Mouse (Mus musculus) layer of hippocampus, postnatal 36 days (tissue): ENCODE data around the gene Mpst. TPM values are rescaled to one million over a fixed set of nuclear protein-coding genes. Genes with fewer than 3 reads are reported as not detected.

Experiments
- DNase-seq, 2 experiments: peaks; one replicate each; pipeline ENCODE4 v3.0.0; 2022
- total RNA-seq, 2 experiments: library from RNA; stranded (reverse); gene quantifications; 2 replicates each; pipeline ENCODE4 v1.2.3; 2021

The Mpst gene
- total RNA-seq, 2 experiments from 2014 or later = 24.6 to 30.7 TPM

DNA sequence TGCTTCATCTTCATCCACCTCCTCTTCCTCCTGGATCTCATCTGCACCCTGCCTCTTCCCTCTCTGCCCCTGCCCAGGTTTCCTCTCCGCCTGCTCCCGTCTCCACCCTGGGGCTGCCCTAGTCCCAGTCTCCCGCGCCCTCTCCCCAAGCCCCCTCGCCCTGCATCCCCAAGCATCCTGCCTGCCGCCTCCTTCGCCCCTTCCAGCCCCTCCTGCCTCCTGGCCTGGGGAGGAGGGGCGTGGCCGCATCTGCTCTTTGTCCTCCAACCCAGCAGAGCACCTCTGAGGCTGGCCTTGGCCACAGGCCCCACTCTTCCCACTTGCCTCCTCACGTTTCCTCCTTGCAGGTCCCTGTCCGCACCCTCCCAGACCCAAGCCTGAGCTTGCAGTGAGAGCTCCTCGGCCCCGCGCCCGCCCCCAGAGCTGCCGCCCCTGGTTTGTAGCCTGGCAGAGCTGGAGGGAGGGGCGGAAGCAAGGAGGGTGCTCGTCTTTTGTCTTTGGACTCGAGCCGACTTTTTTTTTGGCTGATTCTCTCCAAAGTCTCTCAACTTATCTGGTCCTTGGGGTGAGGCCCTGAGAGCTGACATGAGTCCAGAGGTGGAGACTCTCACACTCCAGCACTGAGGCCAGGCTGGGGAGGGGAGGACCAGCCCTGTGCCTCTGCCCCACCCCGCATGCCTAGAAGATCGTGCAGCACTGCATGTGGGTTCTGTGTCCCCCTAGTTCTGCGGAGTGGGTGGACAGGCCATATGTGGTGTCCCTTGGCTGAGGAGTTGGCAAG, 31.2 kb downstream of the Mpst start:
- DNase-seq = peak in 1 of 2 experiments; percentile 54

DNA sequence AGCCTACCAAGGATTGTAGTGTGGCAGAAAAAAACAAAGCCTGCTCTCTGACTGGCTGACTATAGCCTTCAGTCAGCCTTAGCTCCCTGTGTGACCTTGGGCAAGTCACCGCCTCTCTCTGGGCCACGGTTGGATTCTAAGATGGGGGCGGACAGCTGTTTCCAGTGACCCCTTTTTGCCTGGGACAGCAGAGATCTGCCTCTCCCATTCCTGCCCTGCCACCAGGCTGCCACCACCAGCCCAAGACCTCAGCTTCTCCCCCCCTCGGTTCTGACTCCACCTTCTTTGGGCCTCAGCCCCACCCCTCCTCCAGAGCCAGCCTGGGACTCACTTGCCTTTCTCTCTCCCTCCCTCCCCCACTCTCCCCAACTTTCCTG, 31.8 kb downstream of the Mpst start:
- no peak for DNase-seq

DNA sequence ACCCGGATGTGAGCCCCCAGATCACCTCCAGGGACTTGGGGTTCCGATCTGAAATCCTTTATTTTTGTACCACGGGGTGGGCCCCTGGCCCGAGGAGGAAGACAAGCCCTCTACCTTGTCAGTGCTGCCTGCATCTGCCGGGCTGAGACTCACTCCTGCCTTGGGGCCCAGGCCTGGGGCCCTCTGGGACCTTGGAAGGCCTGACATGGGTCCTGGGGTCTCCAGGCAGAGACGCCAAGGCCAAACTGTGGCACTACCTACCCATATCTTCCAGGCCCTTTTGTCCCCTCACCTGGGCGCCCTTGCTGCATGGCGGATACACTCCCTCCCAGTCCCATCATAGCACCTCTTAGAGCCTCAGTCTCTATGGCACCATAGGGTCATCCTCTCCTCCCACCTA, 32.3 kb downstream of the Mpst start:
- DNase-seq = no peak

DNA sequence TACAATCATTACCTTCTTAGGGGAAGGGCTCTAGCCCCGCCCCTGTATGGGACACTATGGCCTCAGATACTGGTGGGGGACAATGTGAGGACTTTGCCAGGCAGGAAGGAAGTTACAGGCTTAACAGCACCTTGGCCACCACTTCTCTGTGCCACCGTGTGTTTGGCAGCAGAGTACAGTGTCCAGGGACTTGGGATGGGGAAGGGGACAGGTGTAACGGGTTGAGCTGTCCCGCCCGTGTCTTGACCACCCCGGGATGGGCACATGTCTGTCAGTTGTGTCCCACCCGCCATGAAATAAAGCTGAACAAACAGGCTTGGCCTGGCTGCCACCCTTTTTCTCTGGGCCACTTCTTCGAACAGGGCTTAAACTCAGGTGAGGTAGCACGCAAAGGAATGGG, 32.8 kb downstream of the Mpst start:
- no peak for DNase-seq

DNA sequence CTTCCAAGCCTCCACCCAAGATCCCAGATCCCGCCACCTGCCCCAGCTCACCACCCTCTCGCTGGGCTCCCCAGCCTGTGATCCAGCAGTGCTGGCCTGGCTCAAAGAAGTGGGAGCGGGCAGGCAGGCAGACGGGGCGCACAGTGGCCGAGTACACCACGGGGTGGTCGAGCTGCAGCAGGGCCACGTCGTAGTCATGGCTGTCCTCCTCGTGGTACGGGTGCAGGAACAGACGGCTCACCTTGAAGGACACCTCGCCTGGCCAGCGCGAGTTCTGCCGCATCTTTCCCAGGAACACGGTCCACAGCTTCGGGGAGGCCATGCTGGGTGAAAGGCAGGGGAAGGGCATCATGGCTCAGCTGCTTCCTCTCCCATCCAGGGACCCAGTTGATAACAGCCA, 36.0 kb downstream of the Mpst start:
- no peak for DNase-seq

DNA sequence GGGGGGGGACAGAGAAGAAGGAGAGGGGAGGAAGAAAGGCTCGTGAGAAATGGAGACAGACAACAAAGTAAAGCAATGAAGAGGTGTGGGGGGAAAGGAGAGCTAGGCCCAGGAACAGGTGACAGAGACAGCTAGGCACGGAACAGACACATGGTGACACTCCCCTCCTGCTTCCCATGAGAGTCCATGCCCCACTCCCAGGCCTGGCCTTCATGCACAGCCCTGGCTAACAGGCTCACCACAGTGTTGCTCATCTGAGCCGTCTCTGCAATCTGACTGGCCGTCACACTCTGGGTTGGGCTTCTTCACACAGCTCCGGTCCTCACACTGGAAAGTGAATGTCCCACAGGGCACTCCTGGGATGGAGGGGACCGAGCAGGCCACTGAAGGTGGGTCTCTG, 37.6 kb downstream of the Mpst start:
- DNase-seq = no peak

DNA sequence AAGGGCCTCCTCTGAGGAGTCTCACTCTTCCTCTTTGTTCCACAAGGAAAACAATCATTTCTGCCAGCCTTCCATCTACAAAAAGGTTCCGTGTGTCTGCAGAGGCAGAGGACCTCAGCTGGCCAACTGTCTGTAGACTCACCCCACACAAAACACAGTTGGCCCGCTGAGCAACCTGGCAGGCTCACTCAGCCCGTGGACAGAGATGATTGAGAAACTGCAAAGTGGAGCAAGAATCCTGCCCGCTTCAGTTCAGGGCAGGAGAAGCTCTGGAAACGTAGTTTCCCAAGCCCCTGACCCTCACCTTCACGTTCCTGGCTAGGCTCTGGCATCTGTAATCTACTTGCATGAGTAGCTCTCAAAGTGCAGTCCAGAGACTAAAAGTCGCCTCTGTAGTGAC, 40.9 kb downstream of the Mpst start:
- DNase-seq = no peak

DNA sequence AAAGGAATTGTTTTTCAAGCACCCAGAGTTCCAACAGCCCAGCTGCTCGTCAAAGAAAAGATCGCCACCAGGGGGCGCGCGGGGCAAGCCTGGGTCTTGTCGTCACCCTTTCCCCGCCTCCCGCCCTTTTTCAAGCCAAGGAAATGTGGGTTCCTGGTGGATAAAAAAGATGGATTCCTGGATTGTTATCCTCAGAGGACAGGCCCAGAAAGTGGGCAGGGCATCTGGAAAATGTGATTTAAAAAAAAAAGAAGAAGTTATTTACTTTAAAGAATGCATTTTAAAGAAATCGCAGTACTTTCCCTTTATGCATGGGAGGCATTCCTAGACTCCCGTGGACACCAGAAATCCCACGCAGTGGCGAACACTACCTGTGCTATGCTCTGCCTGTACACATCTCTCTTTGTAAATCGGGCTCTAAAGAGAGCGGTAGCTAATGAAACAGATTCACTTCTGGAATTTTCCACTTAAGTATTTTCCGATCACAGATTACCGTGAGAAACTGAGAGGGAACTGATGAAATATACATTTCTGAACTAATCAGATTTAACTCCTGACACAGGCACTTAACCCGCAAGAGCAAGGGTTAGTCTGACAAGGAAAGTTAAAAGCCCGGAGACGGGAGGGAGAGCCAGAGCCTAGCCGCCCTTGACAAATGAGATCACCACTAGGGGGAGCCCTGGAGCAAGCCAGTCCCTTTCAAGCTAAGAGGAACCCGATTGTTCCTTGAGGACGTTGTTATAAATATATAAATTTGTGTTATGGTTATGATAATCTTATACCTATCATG, 41.7 kb downstream of the Mpst start:
- peak; percentile 90 to 91 for DNase-seq

DNA sequence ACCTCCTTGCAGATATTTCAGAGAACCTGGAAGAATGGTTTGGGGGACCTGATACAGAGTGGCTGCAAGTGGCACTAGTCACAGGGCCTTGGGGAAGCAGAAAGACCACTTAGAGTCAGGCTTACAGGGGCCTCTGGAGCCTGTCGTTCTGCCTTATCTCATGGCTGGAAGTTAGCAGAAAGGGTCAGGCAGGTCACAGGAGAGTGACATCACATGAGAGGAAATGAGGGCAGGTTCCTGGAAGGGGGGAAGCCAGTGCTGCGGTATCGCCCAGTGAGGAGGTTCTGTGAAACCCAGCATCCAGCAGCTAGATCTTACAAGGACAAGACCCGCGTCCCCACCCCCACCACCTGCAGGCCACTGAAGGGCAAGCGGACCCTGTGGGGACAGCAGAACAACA, 42.9 kb downstream of the Mpst start:
- no peak for DNase-seq

DNA sequence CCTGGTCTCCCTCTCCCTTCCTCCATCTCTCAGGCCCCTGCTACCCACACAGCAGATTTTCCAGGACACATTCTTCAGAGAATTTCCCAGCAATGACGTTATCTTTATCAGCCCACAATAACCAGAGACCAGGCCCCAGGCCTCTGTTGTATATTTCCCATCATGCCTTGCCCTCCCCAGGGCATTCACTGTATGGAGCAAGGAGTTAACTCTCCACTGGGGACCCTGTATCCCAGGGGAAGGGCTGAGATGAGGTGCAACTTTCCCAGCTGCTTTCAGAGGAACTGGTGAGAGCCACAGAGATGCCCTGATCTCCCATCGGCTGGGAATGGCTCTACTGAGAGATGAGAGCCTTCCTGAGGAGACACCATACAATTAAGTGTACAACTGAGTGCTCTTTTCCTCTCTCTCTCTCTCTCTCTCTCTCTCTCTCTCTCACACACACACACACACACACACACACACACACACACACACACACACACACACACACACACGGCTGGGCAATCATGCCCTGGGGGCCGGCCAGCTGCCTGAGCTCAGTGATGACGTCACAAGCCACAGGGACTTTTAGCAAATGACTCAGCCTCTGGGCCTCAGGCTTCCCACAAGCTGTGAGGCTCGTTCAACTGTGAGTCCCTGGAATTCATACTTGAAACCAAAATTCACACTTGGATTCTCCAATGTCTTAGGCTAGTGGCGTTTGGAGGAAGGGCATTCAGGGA, 43.6 kb downstream of the Mpst start:
- DNase-seq = no peak

DNA sequence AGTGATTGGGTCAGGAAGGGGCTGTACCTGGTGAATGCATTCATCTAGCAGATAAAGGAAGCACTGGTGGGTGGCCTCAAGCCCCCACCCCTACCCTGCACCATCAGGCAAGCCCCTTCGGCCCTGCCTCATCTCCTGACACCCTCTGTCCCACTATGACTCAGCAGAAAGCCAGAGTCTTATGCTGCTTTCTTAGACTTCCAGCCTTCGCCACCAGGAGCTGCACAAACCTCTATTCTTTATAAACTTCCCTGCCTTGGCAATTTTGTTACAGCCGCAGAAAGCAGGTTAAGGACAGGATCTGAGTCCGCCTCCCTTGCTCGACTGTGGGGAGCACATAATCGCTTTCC, 44.2 kb downstream of the Mpst start:
- DNase-seq = no peak

DNA sequence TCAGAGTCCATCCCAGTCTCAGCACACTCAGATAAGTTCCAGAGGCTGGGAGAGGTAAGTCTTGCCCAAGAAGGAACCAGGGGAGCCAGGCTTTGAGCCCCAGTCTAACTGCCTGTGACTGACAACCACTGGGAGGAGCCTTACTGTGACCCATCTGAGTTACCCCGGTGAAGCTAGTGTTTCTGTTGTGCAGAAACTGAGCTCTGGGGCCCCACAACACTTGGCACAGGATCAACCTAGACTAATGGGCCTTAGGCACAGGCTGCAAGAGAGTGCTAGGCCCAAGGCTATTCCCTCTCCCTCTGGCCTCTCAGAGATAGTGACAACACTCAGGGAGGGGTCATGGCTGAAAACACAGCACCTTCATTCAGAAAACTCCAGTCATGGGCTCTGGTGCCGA, 45.0 kb downstream of the Mpst start:
- no peak for DNase-seq

DNA sequence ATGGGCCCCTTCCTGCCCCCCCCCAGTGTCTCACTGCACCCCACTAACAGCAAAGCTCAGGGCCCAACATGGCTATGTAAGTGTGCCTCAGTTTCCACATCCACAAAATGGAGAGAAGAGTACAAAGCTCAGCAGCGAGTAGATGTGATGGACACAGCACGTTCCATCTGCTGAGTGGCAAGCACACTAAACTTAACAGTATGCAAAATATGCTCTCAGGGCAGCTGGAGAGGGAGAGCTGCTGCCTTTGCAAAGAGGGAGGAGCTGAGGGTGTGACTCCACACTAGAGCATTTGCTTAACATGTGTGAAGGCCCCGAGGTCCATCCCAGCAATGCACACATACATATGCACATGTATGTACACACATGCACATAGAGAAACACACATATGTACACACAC, 46.7 kb downstream of the Mpst start:
- no peak for DNase-seq

DNA sequence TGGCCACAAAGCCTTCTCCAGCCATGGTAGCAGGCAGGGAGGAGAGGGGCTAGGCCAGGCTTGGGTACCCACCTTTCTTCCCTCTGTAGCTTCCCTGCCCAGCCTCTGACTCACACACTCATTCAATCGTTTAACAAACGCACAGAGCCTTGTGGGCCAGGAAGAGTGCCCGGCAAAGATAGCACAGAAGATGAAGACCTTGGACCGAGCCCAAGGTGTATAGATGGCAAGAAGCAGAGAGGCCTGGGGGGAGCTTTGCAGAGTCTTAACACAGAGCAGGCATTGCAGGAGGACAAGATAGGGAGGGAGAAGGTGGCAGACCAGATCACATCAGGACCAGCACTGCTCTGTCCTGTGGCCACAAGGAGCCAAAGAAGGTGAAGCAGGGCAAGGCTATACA, 49.0 kb downstream of the Mpst start:
- DNase-seq = no peak

DNA sequence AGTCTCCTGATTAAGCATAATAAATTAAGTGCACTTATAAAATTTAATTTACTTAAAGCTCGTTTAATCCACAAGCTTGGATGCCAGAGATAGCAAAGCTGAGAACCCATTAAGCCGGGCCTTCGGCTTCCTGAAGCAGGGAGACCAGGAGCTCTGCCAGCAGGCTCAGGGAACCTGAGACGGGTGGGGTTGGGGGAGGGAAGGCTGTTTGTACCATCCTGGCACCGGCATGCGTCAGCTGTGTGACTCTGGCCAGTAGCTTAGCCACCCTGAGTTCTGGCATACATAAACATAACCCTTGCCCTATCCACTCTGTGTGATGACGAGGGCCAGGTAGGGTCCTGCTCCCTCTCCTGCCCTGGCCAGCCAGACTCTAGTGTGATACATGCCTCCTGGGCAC, 49.8 kb downstream of the Mpst start:
- no peak for DNase-seq

DNA sequence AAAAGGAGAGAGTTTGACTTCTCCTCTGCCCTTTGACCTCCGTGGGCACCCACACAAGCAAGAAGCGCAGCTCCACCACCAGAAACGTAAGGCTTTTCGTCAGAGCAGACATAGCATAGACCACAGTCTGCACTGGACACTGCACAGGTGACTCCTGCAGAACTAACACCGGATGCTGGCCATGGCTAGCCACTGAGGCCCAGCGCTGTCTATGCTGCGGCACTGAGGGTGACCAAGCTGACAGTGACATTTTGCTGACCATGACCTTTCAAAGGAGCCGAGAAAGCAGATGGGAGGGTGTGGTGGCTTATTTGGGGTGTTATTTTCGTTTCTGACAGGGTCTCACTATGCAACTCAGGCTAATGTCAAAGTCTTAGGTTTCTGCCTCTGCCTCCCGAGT, 51.0 kb downstream of the Mpst start:
- DNase-seq = no peak

DNA sequence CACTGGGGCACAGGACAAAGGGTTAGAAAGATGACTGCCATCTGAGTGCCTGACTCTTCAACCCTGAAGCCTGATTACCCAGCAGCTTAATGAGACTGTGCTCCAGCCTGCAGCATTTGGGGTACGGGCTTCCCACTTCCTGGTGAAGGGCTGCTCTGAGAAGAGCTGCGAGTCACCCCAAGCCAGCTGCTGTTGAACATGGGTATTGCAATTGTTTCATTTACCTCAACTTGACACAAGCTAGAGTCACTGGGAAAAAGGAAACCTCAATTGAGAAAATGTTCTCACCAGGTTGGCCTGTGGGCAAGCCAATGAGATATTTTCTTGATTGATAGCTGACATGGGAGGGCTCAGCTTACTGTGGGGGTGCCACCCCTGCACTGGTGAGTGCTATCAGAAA, 56.8 kb downstream of the Mpst start:
- no peak for DNase-seq

Other genes with a start within 250 kb of the Mpst start
- 10 to 100 TPM; 19.9 to 20.3 TPM for gene Ift27, start 232.3 kb upstream of the Mpst start, total RNA-seq
- gene Pvalb, start 200.0 kb upstream of the Mpst start, total RNA-seq = 10 to 100 TPM; 52.0 to 62.7 TPM
- gene Ncf4, start 161.6 kb upstream of the Mpst start, total RNA-seq = 1 to 10 TPM in 1 of 2 experiments, under 1 TPM in 1; 0.58 to 1.2 TPM
- gene Csf2rb2, start 100.7 kb upstream of the Mpst start, total RNA-seq = 1 to 10 TPM; 1.4 to 1.5 TPM
- gene Csf2rb, start 80.7 kb upstream of the Mpst start, total RNA-seq = 1 to 10 TPM; 1.1 to 2.1 TPM
- gene Tex33, start 10.5 kb upstream of the Mpst start, total RNA-seq = not detected
- 10 to 100 TPM; 37.7 to 40.9 TPM for gene Tst, start 509 bp upstream of the Mpst start, total RNA-seq
- 100 to 1,000 TPM; 248 TPM for gene Kctd17, start 22.1 kb downstream of the Mpst start, total RNA-seq
- 1 to 10 TPM; 3.7 to 5.0 TPM for gene Tmprss6, start 62.2 kb downstream of the Mpst start, total RNA-seq
- under 1 TPM; 0.17 to 0.18 TPM for gene Il2rb, start 88.9 kb downstream of the Mpst start, total RNA-seq
- 1 to 10 TPM; 3.5 to 4.4 TPM for gene C1qtnf6, start 125.0 kb downstream of the Mpst start, total RNA-seq
- gene Sstr3, start 138.3 kb downstream of the Mpst start, total RNA-seq = 10 to 100 TPM; 21.6 to 25.1 TPM
- 1 to 10 TPM; 2.0 to 2.7 TPM for gene Rac2, start 166.4 kb downstream of the Mpst start, total RNA-seq
- 10 to 100 TPM; 22.2 to 23.7 TPM for gene Cyth4, start 190.6 kb downstream of the Mpst start, total RNA-seq